Mouse (Mus musculus): ENCODE results near the gene Adgrv1. TPM values are rescaled to one million over a fixed set of nuclear protein-coding genes. Genes with fewer than 3 reads are reported as not detected.

Gene Adgrv1
- polyA plus RNA-seq, 1 experiment from 2014 or later: 0.86 TPM

DNA sequence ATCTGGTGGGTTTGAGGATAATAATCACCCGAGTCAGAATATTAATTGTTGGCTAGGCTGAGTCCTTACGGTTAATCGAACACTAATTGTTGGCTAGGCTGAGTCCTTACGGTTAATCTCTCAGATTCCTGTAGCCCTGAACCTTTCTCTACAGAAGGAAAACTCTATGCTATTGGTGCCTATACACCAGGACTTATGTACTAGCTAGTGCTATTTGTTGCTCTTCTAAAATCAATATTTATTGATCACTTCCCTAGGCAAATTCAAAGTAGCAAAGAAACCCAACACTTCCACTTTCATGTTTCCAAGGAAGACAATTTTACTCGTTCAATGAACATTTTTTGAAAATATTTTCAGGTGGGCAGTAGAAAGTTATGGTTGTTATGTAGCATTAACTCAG is 278.4 kb downstream of the Adgrv1 start:
- WGBS: 89% methylated on average over 5 of the region's 5 CpGs
- no peak for ATAC-seq (ENCODE audit: insufficient number of reproducible peaks, insufficient read depth, low FRiP score, low read depth)

DNA sequence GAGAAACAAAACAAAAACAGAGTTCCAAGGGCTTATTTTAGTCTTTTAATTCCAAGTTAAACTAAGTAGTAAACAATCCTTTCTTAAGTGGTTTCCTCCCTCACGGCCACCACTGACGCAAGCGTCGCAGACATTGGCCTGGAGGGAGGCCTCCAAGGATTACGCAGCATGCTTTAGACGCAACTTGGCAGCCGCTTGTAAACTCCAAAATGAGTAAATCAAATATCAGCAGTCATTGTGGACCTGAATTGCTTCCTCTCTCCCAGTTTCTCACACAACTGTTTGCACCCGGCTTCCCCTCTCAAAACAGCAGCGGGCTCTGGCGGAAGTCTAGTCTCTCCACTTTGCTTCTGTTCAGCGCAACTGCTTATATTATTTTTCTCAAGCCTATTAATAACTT is 280.7 kb downstream of the Adgrv1 start:
- WGBS: 65% methylated on average over 11 of the region's 11 CpGs
- H3K4me2 ChIP-seq (ENCODE audit: low read length): no peak overlapping the region

More for the DNA sequence above, 278.4 kb downstream of the Adgrv1 start:
- H3K4me1 ChIP-seq (ENCODE audit: control insufficient read depth in 2 of 2, insufficient read depth in 2 of 2, low read length in 2 of 2): peaks cover 4% of the 10 kb centered on the region in 2 experiments; a peak in 1 of 4 replicates
- no peaks in the 10 kb centered on the region for H3K9me3 ChIP-seq (ENCODE audit: control insufficient read depth, low read length)
- H3K4me2 ChIP-seq (ENCODE audit: low read length): no peak overlapping the region
- H3K27ac ChIP-seq (replicated peaks in 1 of 2; ENCODE audit: control insufficient read depth in 1 of 2, insufficient read depth in 1 of 2, low read depth in 2 of 2, low read length in 2 of 2): no peak overlapping the region
- no peak overlapping the region for H3K4me3 ChIP-seq (ENCODE audit: control insufficient read depth in 1 of 2, insufficient read depth in 1 of 2, low read depth in 1 of 2, low read length in 2 of 2)
- no peaks in the 10 kb centered on the region for H3K27me3 ChIP-seq (ENCODE audit: control insufficient read depth, insufficient read depth, low read length)
- no peak overlapping the region for H3K9ac ChIP-seq (ENCODE audit: low read length)
- no peaks in the 10 kb centered on the region for H3K36me3 ChIP-seq (ENCODE audit: control insufficient read depth, insufficient read depth, low read length)

DNA sequence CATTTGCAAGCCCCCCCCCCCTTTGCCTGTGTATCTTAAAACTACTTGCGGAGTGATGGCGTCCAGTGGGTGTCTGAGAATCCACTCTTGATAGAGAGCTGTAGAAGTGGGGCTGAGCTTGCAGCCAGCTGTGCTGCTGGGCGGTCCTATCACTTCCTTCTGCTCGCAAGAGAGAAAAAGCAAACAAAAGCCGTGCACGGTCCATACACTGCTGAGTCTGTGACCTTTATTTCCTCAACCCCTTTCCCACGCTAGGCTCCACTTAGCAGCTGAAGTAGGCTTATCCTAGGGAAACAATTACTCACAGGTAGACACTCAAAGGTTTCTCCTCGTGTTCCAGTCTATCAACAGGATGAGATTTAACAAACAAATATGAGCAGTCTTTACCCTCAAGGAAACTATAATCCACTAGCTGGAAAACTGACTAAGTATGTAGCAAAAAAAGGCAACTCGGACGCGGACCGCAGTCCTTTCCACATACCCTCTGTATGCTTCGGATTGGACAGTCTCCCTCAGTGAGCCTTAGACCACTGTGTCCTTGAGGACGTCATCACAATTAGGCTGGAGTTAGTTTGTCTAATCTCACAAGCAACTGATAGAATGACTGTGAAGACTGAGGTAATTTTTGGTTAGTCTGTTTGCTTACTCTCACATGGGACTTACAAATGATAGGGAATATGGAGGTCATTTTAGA is 281.3 kb downstream of the Adgrv1 start:
- H3K9ac ChIP-seq (ENCODE audit: low read length): peak overlapping the region; percentile 31; the same call in 1 of the 2 replicates
- WGBS: 25% methylated on average over 14 of the region's 14 CpGs

More for the DNA sequence above, 280.7 kb downstream of the Adgrv1 start:
- H3K4me3 ChIP-seq (ENCODE audit: control insufficient read depth in 1 of 2, insufficient read depth in 1 of 2, low read depth in 1 of 2, low read length in 2 of 2): no peak overlapping the region
- peaks cover 2 to 4% of the 10 kb centered on the region in 2 experiments; a peak in 1 of 4 replicates for H3K4me1 ChIP-seq (ENCODE audit: control insufficient read depth in 2 of 2, insufficient read depth in 2 of 2, low read length in 2 of 2)
- no peaks in the 10 kb centered on the region for H3K27me3 ChIP-seq (ENCODE audit: control insufficient read depth, insufficient read depth, low read length)
- H3K27ac ChIP-seq (replicated peaks in 1 of 2; ENCODE audit: control insufficient read depth in 1 of 2, insufficient read depth in 1 of 2, low read depth in 2 of 2, low read length in 2 of 2): peak overlapping the region in 1 of 2 experiments; percentile 76; a peak in 3 of 4 replicates
- H3K9ac ChIP-seq (ENCODE audit: low read length): no peak overlapping the region
- no peaks in the 10 kb centered on the region for H3K9me3 ChIP-seq (ENCODE audit: control insufficient read depth, low read length)
- no peak for ATAC-seq (ENCODE audit: insufficient number of reproducible peaks, insufficient read depth, low FRiP score, low read depth)
- H3K36me3 ChIP-seq (ENCODE audit: control insufficient read depth, insufficient read depth, low read length): no peaks in the 10 kb centered on the region

DNA sequence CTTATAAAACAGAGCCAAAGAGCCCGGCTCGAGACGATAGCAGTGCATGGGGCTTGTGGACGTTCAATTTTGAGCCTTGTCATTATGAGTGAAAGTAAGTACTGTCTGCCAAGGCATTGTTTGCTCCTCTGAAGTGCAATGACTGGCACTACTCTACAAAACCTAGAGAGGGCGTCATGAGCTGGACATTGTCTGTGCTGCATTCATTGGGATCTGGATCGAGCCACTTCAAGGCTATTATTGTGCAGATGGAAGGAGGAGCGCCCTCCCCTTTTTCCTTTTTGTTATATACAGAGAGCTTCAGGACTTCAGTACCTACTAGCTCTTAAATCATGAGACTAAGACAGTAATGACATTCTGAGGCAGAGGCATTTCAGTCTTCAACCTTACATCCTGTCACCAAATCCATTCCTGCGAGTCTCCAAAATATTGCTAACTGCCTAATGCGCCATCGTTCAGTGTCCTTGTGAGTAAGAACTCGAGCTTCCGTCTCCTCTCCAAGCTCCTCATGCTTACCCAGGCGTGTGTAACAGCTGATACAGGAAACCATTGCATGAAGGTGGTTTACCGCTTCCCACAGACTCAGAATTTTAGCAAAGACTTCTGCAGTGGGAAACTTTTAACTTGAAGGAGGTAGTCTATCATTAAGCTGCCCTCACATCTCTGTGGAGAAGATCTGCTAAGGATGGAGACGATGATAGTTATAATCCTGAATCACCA is 285.5 kb downstream of the Adgrv1 start:
- ATAC-seq (ENCODE audit: insufficient number of reproducible peaks, insufficient read depth, low FRiP score, low read depth): no peak
- Histone ChIP-seq H3K27ac (replicated peaks in 1 of 2; ENCODE audit: control insufficient read depth in 1 of 2, insufficient read depth in 1 of 2, low read depth in 2 of 2, low read length in 2 of 2) (no peak overlapping the region), H3K36me3 (ENCODE audit: control insufficient read depth, insufficient read depth, low read length) (no peaks in the 10 kb centered on the region), H3K27me3 (ENCODE audit: control insufficient read depth, insufficient read depth, low read length) (no peaks in the 10 kb centered on the region), H3K9ac (ENCODE audit: low read length) (no peak overlapping the region), H3K9me3 (ENCODE audit: control insufficient read depth, low read length) (peaks cover 5% of the 10 kb centered on the region; the same call in 1 of the 2 replicates), H3K4me3 (ENCODE audit: control insufficient read depth in 1 of 2, insufficient read depth in 1 of 2, low read depth in 1 of 2, low read length in 2 of 2) (no peak overlapping the region), H3K4me2 (ENCODE audit: low read length) (no peak overlapping the region), H3K4me1 (ENCODE audit: control insufficient read depth in 2 of 2, insufficient read depth in 2 of 2, low read length in 2 of 2) (peaks cover 2 to 4% of the 10 kb centered on the region in 2 experiments; a peak in 1 of 4 replicates)
- 81% methylated on average over 15 of the region's 15 CpGs for WGBS

More for the DNA sequence above, 281.3 kb downstream of the Adgrv1 start:
- no peaks in the 10 kb centered on the region for H3K36me3 ChIP-seq (ENCODE audit: control insufficient read depth, insufficient read depth, low read length)
- peak overlapping the region; percentile 27 for H3K4me2 ChIP-seq (ENCODE audit: low read length)
- peaks cover 2 to 4% of the 10 kb centered on the region in 2 experiments; a peak in 1 of 4 replicates for H3K4me1 ChIP-seq (ENCODE audit: control insufficient read depth in 2 of 2, insufficient read depth in 2 of 2, low read length in 2 of 2)
- H3K27me3 ChIP-seq (ENCODE audit: control insufficient read depth, insufficient read depth, low read length): no peaks in the 10 kb centered on the region
- peak; percentile 83 for ATAC-seq (ENCODE audit: insufficient number of reproducible peaks, insufficient read depth, low FRiP score, low read depth)
- no peaks in the 10 kb centered on the region for H3K9me3 ChIP-seq (ENCODE audit: control insufficient read depth, low read length)
- H3K4me3 ChIP-seq (ENCODE audit: control insufficient read depth in 1 of 2, insufficient read depth in 1 of 2, low read depth in 1 of 2, low read length in 2 of 2): peak overlapping the region; percentile 1 to 19; a peak in 2 of 4 replicates
- peak overlapping the region; percentile 76 to 78 for H3K27ac ChIP-seq (replicated peaks in 1 of 2; ENCODE audit: control insufficient read depth in 1 of 2, insufficient read depth in 1 of 2, low read depth in 2 of 2, low read length in 2 of 2)

DNA sequence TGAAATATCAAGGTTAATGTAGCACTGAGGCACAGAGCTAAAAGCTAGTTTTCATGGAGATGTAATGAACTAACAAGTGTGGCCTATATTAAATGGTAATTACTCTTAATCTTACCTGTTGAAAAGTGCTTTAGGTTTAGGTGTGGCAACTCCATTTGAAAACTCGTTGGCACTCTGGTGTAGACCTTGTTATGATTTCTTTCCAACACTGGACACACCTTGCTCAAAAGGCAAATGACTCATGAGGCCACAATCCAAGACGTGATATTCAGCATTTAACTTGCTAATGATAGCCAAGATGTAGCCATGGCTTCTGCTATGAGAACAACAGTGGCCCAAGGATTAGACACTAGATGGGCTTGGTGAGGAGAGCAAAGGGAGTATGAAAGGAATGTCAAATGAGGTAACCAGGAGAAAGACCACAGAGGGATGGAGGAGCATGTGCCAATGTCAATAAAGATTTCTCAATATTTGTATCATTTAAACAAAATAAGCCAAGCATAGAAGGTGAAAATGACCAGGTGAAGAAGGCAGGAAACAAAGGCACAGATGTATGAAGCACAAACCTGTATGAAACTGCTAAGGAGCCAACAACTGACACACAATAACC is 289.9 kb downstream of the Adgrv1 start:
- 64% methylated on average over 2 of the region's 2 CpGs for WGBS
- Histone ChIP-seq H3K4me1 (ENCODE audit: control insufficient read depth in 2 of 2, insufficient read depth in 2 of 2, low read length in 2 of 2) (no peaks in the 10 kb centered on the region), H3K4me3 (ENCODE audit: control insufficient read depth in 1 of 2, insufficient read depth in 1 of 2, low read depth in 1 of 2, low read length in 2 of 2) (no peak overlapping the region), H3K36me3 (ENCODE audit: control insufficient read depth, insufficient read depth, low read length) (no peaks in the 10 kb centered on the region), H3K27ac (replicated peaks in 1 of 2; ENCODE audit: control insufficient read depth in 1 of 2, insufficient read depth in 1 of 2, low read depth in 2 of 2, low read length in 2 of 2) (no peak overlapping the region), H3K27me3 (ENCODE audit: control insufficient read depth, insufficient read depth, low read length) (no peaks in the 10 kb centered on the region), H3K9ac (ENCODE audit: low read length) (no peak overlapping the region), H3K4me2 (ENCODE audit: low read length) (no peak overlapping the region), H3K9me3 (ENCODE audit: control insufficient read depth, low read length) (peaks cover 5% of the 10 kb centered on the region; the same call in 1 of the 2 replicates)
- no peak for ATAC-seq (ENCODE audit: insufficient number of reproducible peaks, insufficient read depth, low FRiP score, low read depth)

DNA sequence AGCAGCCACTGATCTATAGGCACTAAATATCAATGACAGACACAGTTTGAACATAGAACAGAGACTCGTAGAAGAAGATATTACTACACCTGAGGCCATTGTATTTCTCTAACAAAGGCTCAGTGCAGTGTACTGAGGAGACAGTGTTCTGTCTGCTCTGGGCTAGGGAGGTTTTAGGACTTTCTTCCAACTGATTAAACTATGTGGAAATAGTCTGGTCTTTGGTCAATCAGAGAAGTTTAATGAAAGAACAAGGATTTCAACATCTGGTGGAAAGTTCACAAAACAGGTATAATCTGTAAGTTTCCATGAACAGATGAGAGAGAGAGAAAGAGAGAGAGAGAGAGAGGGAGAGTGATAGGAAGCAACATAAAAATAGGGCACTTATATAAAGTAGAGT is 297.7 kb downstream of the Adgrv1 start:
- ATAC-seq (ENCODE audit: insufficient number of reproducible peaks, insufficient read depth, low FRiP score, low read depth): no peak
- Histone ChIP-seq H3K9ac (ENCODE audit: low read length) (no peak overlapping the region), H3K36me3 (ENCODE audit: control insufficient read depth, insufficient read depth, low read length) (no peaks in the 10 kb centered on the region), H3K9me3 (ENCODE audit: control insufficient read depth, low read length) (no peaks in the 10 kb centered on the region), H3K4me1 (ENCODE audit: control insufficient read depth in 2 of 2, insufficient read depth in 2 of 2, low read length in 2 of 2) (peaks cover 0 to 3% of the 10 kb centered on the region in 2 experiments; a peak in 1 of 4 replicates), H3K27me3 (ENCODE audit: control insufficient read depth, insufficient read depth, low read length) (no peaks in the 10 kb centered on the region), H3K4me2 (ENCODE audit: low read length) (no peak overlapping the region), H3K4me3 (ENCODE audit: control insufficient read depth in 1 of 2, insufficient read depth in 1 of 2, low read depth in 1 of 2, low read length in 2 of 2) (no peak overlapping the region), H3K27ac (replicated peaks in 1 of 2; ENCODE audit: control insufficient read depth in 1 of 2, insufficient read depth in 1 of 2, low read depth in 2 of 2, low read length in 2 of 2) (no peak overlapping the region)
- WGBS: 78% methylated on average over 1 of the region's 1 CpGs

DNA sequence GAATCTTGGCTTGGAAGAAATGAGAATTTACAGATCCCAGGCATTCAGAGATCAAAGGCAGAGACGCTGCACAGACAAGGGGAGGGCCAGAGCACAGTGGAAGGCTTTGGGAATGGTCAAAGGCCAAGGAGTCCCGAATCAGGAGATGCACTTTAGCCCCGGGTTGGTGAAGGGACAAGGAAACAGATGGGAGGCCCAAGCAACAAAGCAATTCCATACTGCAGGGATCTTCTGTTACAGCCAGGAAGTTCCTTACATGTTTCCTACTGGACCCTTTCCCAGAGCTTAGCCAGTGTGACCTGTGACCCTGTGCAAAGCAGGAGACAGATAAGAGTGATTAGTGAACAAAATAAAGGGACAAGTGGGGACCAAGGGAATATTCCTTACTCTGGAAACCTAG is 300.9 kb downstream of the Adgrv1 start:
- Histone ChIP-seq H3K36me3 (ENCODE audit: control insufficient read depth, insufficient read depth, low read length) (no peaks in the 10 kb centered on the region), H3K4me1 (ENCODE audit: control insufficient read depth in 2 of 2, insufficient read depth in 2 of 2, low read length in 2 of 2) (peaks cover 0 to 3% of the 10 kb centered on the region in 2 experiments; a peak in 1 of 4 replicates), H3K27me3 (ENCODE audit: control insufficient read depth, insufficient read depth, low read length) (no peaks in the 10 kb centered on the region), H3K27ac (replicated peaks in 1 of 2; ENCODE audit: control insufficient read depth in 1 of 2, insufficient read depth in 1 of 2, low read depth in 2 of 2, low read length in 2 of 2) (no peak overlapping the region), H3K9me3 (ENCODE audit: control insufficient read depth, low read length) (no peaks in the 10 kb centered on the region), H3K4me2 (ENCODE audit: low read length) (no peak overlapping the region), H3K4me3 (ENCODE audit: control insufficient read depth in 1 of 2, insufficient read depth in 1 of 2, low read depth in 1 of 2, low read length in 2 of 2) (no peak overlapping the region), H3K9ac (ENCODE audit: low read length) (no peak overlapping the region)
- 22% methylated on average over 3 of the region's 3 CpGs for WGBS
- ATAC-seq (ENCODE audit: insufficient number of reproducible peaks, insufficient read depth, low FRiP score, low read depth): peak; percentile 47; the same call in 1 of the 2 replicates

All from heart, embryonic 14.5 days (tissue).